Mouse (Mus musculus) hindbrain, embryonic 10.5 days (tissue): ENCODE results near the gene Bag5. TPM values are rescaled to one million over a fixed set of nuclear protein-coding genes. Genes with fewer than 3 reads are reported as not detected.
"Not testable (repeated sequence)": the region's sequence is repeated elsewhere in the genome, so short reads cannot be mapped to it uniquely, and the experiment has no call there.

Source experiments
- DNase-seq: peaks from one replicate; pipeline ENCODE4 v3.0.0-alpha.2; 2017; ENCODE audit warnings: low spot score
- H3K27ac ChIP-seq: fragments of 300-500 bp; sonication (generic); 2 replicates; pipeline ENCODE4 v1.5.1; 2016; ENCODE audit warnings: mild to moderate bottlenecking, moderate library complexity
- H3K27me3 ChIP-seq: fragments of 300-500 bp; sonication (generic); 2 replicates; pipeline ENCODE4 v1.6.1; 2016; ENCODE audit warnings: mild to moderate bottlenecking; ENCODE audit not compliant: poor library complexity, insufficient read depth, severe bottlenecking
- H3K36me3 ChIP-seq: fragments of 300-500 bp; sonication (generic); 2 replicates; pipeline ENCODE4 v1.6.1; 2016; ENCODE audit warnings: mild to moderate bottlenecking, moderate library complexity
- H3K4me1 ChIP-seq: fragments of 300-500 bp; sonication (generic); replicated peaks from 2 replicates; pipeline ENCODE4 v1.6.1; 2016; ENCODE audit warnings: mild to moderate bottlenecking
- H3K4me3 ChIP-seq: fragments of 300-500 bp; sonication (generic); 2 replicates; pipeline ENCODE4 v1.5.1; 2016; ENCODE audit warnings: mild to moderate bottlenecking, moderate library complexity
- H3K9me3 ChIP-seq: fragments of 300-500 bp; sonication (generic); 2 replicates; pipeline ENCODE4 v1.6.1; 2016; ENCODE audit warnings: mild to moderate bottlenecking, moderate library complexity
- WGBS: fragments of 180-500 bp; shearing (Covaris S2); methylation state at CpG from one replicate; pipeline ENCODE4 v1.1.7; 2016; 5-methylcytosine and 5-hydroxymethylcytosine counted together
- polyA plus RNA-seq: library from polyadenylated mRNA; unstranded; fragments of >200 nt; fragmentation: Nextera tagmentation; extraction: Ambion mirVana; gene quantifications from 2 replicates; pipeline ENCODE4 v1.2.1, GENCODE M21; 2016

Bag5 gene
- polyA plus RNA-seq, 1 experiment from 2014 or later, result 53.6 TPM

- Histone ChIP-seq H3K4me3 (no peak overlapping the region), H3K4me1 (peaks cover 49% of the 10 kb centered on the region), H3K27ac (0 out of 2 replicates have a peak overlapping the region, but pooled peaks have one; percentile 12), H3K9me3 (no peaks in the 10 kb centered on the region), H3K27me3 (peaks cover 21% of the 10 kb centered on the region), H3K36me3 (peaks cover 85% of the 10 kb centered on the region)
- DNase-seq, result no peak
- 78% methylated on average over 13 of the region's 13 CpGs for WGBS
These were observed 46.7 kb downstream of the Bag5 start for GRCm38 (mm10) chr12:111666380-111666779.

- DNase-seq, result no peak
- Histone ChIP-seq H3K36me3 (peaks cover 84% of the 10 kb centered on the region), H3K9me3 (no peaks in the 10 kb centered on the region), H3K4me3 (no peak overlapping the region), H3K27me3 (peaks cover 9% of the 10 kb centered on the region), H3K27ac (no peak overlapping the region), H3K4me1 (peaks cover 43% of the 10 kb centered on the region)
- 88% methylated on average over 13 of the region's 13 CpGs for WGBS
These were observed 47.8 kb downstream of the Bag5 start for GRCm38 (mm10) chr12:111665041-111665880.

GRCm38 (mm10) chr12:111664144-111664634 lies 48.9 kb downstream of the Bag5 start:
- peaks cover 84% of the 10 kb centered on the region for H3K36me3 ChIP-seq
- no peaks in the 10 kb centered on the region for H3K27me3 ChIP-seq
- peak overlapping the region; percentile 75 for H3K27ac ChIP-seq
- H3K4me3 ChIP-seq, result no peak overlapping the region
- WGBS, result 56% methylated on average over 6 of the region's 6 CpGs
- H3K4me1 ChIP-seq, result peaks cover 38% of the 10 kb centered on the region
- no peak for DNase-seq
- no peaks in the 10 kb centered on the region for H3K9me3 ChIP-seq

DNA sequence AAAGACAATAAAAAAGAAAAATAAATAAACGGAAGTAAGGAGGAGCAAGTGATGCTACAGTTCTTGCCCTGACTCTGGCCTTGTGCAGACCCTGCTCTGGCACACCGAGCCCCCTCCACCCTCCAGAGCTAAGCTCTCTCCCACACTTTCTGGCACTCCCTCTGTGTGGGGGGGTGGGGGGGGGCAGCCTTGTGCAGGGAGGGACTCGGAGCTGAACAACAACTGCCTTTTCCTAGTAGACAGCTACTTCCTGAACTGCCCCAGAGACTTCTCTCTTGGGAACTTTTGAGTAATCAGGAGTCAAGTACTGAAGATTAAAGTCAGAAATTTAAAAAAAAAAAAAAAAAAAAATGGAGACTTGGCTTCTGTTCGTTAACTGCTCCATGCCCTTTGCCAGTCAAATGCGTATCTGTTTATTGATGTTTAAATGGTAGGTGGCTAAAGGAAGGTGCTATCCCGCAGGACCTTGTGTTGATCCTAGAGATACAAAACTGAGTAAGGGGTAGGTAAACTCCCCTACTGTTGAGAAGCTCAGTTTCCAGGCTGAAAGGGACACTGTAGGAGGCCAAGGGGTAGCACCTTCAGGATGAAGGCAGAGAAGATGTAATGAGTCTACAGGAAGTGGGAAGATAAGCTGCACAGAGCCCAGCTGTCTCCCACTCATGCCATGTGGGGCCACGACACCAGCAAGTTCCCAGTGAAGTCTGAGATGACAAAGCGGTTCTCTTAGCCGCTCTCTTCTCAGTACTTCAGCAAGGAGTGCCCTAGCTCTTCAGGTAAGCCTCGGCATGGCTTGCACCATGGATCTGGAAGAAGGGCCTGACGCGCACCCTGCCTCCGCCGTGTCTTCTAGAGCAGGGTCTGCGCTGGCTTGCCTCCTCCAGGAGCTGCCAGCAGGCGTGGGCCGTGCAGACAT lies 49.6 kb downstream of the Bag5 start:
- Histone ChIP-seq H3K27ac (peak overlapping the region; percentile 75), H3K9me3 (no peaks in the 10 kb centered on the region), H3K4me1 (peaks cover 31% of the 10 kb centered on the region), H3K36me3 (peaks cover 84% of the 10 kb centered on the region), H3K27me3 (no peaks in the 10 kb centered on the region), H3K4me3 (no peak overlapping the region)
- no peak for DNase-seq
- WGBS, result 77% methylated on average over 17 of the region's 17 CpGs

GRCm38 (mm10) chr12:111661554-111661953 lies 51.5 kb downstream of the Bag5 start:
- WGBS, result 97% methylated on average over 11 of the region's 11 CpGs
- not testable (repeated sequence) for H3K27ac ChIP-seq, H3K27me3 ChIP-seq, H3K4me3 ChIP-seq, DNase-seq, H3K9me3 ChIP-seq
- H3K36me3 ChIP-seq, result peaks cover 87% of the 10 kb centered on the region
- peaks cover 24% of the 10 kb centered on the region for H3K4me1 ChIP-seq

- DNase-seq, result no peak
- peaks cover 24% of the 10 kb centered on the region for H3K4me1 ChIP-seq
- 94% methylated on average over 1 of the region's 1 CpGs for WGBS
- H3K9me3 ChIP-seq, result no peaks in the 10 kb centered on the region
- H3K27me3 ChIP-seq, result no peaks in the 10 kb centered on the region
- no peak overlapping the region for H3K4me3 ChIP-seq
- H3K27ac ChIP-seq, result peak overlapping the region; percentile 68; the same call in 1 of the 2 replicates
- peaks cover 92% of the 10 kb centered on the region for H3K36me3 ChIP-seq
These were observed 52.4 kb downstream of the Bag5 start for GRCm38 (mm10) chr12:111660628-111661027.

Other genes starting within 250 kb of the Bag5 start
- 11.6 and 14.1 TPM in 2 replicates for gene Gm266, start 227.4 kb downstream of the Bag5 start, polyA plus RNA-seq
- 570 and 710 TPM in 2 replicates for gene Eif5, start 175.2 kb downstream of the Bag5 start, polyA plus RNA-seq
- 49.3 and 52.7 TPM in 2 replicates for gene Mark3, start 138.7 kb downstream of the Bag5 start, polyA plus RNA-seq
- gene Ckb, start 40.9 kb downstream of the Bag5 start, polyA plus RNA-seq, result 2,059 and 2,773 TPM in 2 replicates
- 15.1 and 16.2 TPM in 2 replicates for gene Trmt61a, start 35.2 kb downstream of the Bag5 start, polyA plus RNA-seq
- 55.3 and 59.2 TPM in 2 replicates for gene Apopt1, start within 50 bp of the Bag5 start, polyA plus RNA-seq
- gene Klc1, start 45.6 kb upstream of the Bag5 start, polyA plus RNA-seq, result 192 and 303 TPM in 2 replicates
- gene Xrcc3, start 100.6 kb upstream of the Bag5 start, polyA plus RNA-seq, result 13.2 and 15.1 TPM in 2 replicates
- gene Zfyve21, start 100.9 kb upstream of the Bag5 start, polyA plus RNA-seq, result 71.5 and 75.4 TPM in 2 replicates
- gene Ppp1r13b, start 194.9 kb upstream of the Bag5 start, polyA plus RNA-seq, result 4.5 and 6.2 TPM in 2 replicates